Mouse (Mus musculus): ENCODE measurements around the gene Stk32b. TPM values are rescaled to one million over a fixed set of nuclear protein-coding genes. Genes with fewer than 3 reads are reported as not detected.

Gene Stk32b
- polyA plus RNA-seq, 1 experiment from 2014 or later = 0.85 TPM

DNA sequence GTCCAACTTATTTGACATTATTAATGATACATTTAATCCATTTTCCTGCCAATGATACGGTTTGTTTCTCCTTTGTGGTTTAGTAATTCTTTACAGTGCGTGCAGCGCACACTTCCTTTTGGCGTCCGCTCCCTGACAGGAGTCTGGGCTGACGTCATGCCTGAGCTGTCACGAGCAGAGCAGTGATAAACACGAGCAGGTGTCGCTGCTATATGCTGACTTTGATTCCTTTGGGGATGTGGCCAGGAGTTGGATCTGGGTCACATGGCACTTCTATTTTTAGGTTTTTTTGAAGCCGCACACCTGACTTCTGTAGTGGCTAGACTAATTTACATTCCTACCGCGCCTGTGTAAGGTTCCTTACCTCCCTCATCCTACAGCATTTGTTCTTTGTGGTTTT, 17.2 kb downstream of the Stk32b start:
- H3K4me2 ChIP-seq (ENCODE audit: low read depth, severe bottlenecking) = no peak overlapping the region
- no peak overlapping the region for H3K9ac ChIP-seq (ENCODE audit: low read length)
- 89% methylated on average over 12 of the region's 12 CpGs for WGBS

DNA sequence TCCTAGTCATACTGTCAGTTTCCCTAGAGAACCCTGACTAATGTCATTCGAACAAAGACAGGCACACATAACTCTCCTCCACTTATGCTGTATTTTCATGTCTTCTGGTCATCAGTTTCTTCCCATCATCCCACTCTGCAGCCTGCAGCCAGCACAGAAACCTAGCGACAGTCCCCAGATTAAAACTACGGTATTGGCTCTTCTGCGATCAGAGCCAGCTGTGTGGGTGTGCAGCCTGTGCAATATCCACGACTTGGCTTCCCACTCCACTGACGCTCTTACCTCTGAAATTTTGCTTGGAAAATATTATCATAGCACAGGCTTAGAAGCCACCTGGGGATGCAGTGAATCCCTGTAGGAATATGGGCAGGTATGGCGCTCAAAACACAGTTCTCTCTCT, 19.7 kb downstream of the Stk32b start:
- H3K9me3 ChIP-seq (ENCODE audit: control insufficient read depth, low read length) = no peaks in the 10 kb centered on the region
- no peak overlapping the region for H3K4me2 ChIP-seq (ENCODE audit: low read depth, severe bottlenecking)
- H3K4me3 ChIP-seq (ENCODE audit: low read depth, low read length) = no peak overlapping the region
- H3K27me3 ChIP-seq (ENCODE audit: control insufficient read depth, insufficient read depth, low read length) = no peaks in the 10 kb centered on the region
- H3K4me1 ChIP-seq (ENCODE audit: control insufficient read depth, insufficient read depth, low read length) = no peaks in the 10 kb centered on the region
- 87% methylated on average over 7 of the region's 7 CpGs for WGBS
- DNase-seq (ENCODE audit: low spot score) (no peak), ATAC-seq (ENCODE audit: insufficient number of reproducible peaks, low FRiP score, low TSS enrichment, low read depth) (no peak)
- no peaks in the 10 kb centered on the region for H3K36me3 ChIP-seq (ENCODE audit: control insufficient read depth, insufficient read depth, low read length)
- no peak overlapping the region for H3K9ac ChIP-seq (ENCODE audit: low read length)
- no peak overlapping the region for H3K27ac ChIP-seq (replicated peaks; ENCODE audit: low read depth, low read length)

More for the DNA sequence above, 17.2 kb downstream of the Stk32b start:
- Histone ChIP-seq H3K27ac (replicated peaks; ENCODE audit: low read depth, low read length) (no peak overlapping the region), H3K36me3 (ENCODE audit: control insufficient read depth, insufficient read depth, low read length) (no peaks in the 10 kb centered on the region), H3K4me3 (ENCODE audit: low read depth, low read length) (no peak overlapping the region), H3K4me1 (ENCODE audit: control insufficient read depth, insufficient read depth, low read length) (no peaks in the 10 kb centered on the region), H3K9me3 (ENCODE audit: control insufficient read depth, low read length) (no peaks in the 10 kb centered on the region), H3K27me3 (ENCODE audit: control insufficient read depth, insufficient read depth, low read length) (no peaks in the 10 kb centered on the region)
- no peak for DNase-seq (ENCODE audit: low spot score)
- ATAC-seq (ENCODE audit: insufficient number of reproducible peaks, low FRiP score, low TSS enrichment, low read depth) = no peak

DNA sequence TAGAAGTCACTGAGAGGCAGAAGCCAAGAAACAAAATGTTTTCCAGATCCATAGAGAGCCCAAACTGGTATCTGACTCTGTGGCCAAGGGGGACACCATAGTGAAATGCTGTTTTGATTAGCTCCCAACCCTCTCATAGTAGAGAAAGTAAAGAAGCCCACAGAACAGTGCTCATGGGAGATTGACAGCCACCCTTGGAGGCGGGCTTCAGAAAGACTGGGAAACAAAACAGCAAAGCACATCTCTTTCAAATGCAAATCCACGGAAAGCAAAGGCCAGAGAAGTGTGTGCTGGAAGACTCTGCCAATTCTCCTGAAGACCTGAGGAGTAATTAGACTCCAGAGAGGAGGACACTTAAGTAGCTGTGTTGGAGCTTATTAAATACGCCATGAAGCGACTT, 21.2 kb downstream of the Stk32b start:
- no peak overlapping the region for H3K4me3 ChIP-seq (ENCODE audit: low read depth, low read length)
- ATAC-seq (ENCODE audit: insufficient number of reproducible peaks, low FRiP score, low TSS enrichment, low read depth) = no peak
- 56% methylated on average over 4 of the region's 4 CpGs for WGBS

DNA sequence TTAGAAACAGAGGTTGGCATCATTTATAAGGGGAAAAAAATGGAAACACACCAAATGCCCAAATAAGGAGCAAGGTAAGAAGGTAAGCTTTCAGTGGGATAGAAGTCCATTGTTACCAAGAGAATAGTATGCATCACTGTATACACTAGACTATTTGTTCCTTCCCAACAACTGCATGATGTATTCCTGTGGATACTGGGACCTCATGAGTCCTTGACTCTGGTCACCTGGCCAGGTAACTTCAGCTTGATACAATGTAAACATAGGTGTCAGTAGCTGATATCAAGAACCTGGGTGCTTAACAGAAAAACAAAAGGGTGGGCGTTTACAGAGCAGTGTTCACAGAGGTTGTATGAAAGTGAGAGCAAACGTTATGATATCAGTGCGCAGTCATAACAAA, 24.2 kb downstream of the Stk32b start:
- Histone ChIP-seq H3K27me3 (ENCODE audit: control insufficient read depth, insufficient read depth, low read length) (no peaks in the 10 kb centered on the region), H3K4me1 (ENCODE audit: control insufficient read depth, insufficient read depth, low read length) (no peaks in the 10 kb centered on the region), H3K4me3 (ENCODE audit: low read depth, low read length) (no peak overlapping the region), H3K36me3 (ENCODE audit: control insufficient read depth, insufficient read depth, low read length) (no peaks in the 10 kb centered on the region), H3K9ac (ENCODE audit: low read length) (no peak overlapping the region), H3K9me3 (ENCODE audit: control insufficient read depth, low read length) (no peaks in the 10 kb centered on the region), H3K4me2 (ENCODE audit: low read depth, severe bottlenecking) (no peak overlapping the region), H3K27ac (replicated peaks; ENCODE audit: low read depth, low read length) (no peak overlapping the region)
- ATAC-seq (ENCODE audit: insufficient number of reproducible peaks, low FRiP score, low TSS enrichment, low read depth) (no peak), DNase-seq (ENCODE audit: low spot score) (no peak)
- WGBS = 85% methylated on average over 3 of the region's 3 CpGs

More for the DNA sequence above, 21.2 kb downstream of the Stk32b start:
- H3K4me1 ChIP-seq (ENCODE audit: control insufficient read depth, insufficient read depth, low read length) = no peaks in the 10 kb centered on the region
- DNase-seq (ENCODE audit: low spot score) = no peak
- H3K4me2 ChIP-seq (ENCODE audit: low read depth, severe bottlenecking) = no peak overlapping the region
- no peak overlapping the region for H3K27ac ChIP-seq (replicated peaks; ENCODE audit: low read depth, low read length)
- H3K9ac ChIP-seq (ENCODE audit: low read length) = no peak overlapping the region
- no peaks in the 10 kb centered on the region for H3K27me3 ChIP-seq (ENCODE audit: control insufficient read depth, insufficient read depth, low read length)
- no peaks in the 10 kb centered on the region for H3K9me3 ChIP-seq (ENCODE audit: control insufficient read depth, low read length)
- H3K36me3 ChIP-seq (ENCODE audit: control insufficient read depth, insufficient read depth, low read length) = no peaks in the 10 kb centered on the region

DNA sequence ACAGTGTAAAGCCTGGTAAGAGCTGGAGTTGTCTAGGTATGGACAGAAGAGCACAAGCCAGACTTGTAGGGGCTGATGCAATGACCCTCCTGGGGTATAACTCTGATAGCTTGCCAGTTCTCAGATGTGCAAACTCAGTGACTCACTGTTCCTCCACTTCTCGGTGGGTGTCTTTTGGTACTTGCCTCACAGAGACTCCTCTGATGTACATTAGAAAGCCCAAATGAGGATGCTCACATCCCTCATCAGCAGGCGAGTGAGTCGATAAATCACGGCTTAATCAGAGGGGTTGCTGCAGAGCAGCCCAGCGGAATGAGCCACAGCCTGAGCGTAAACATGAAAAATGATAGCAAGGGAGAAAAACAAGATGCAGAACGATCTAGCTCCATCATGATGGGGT, 46.2 kb downstream of the Stk32b start:
- no peak for ATAC-seq (ENCODE audit: insufficient number of reproducible peaks, low FRiP score, low TSS enrichment, low read depth)
- no peak overlapping the region for H3K27ac ChIP-seq (replicated peaks; ENCODE audit: low read depth, low read length)
- H3K9ac ChIP-seq (ENCODE audit: low read length) = no peak overlapping the region
- H3K27me3 ChIP-seq (ENCODE audit: control insufficient read depth, insufficient read depth, low read length) = no peaks in the 10 kb centered on the region
- no peak for DNase-seq (ENCODE audit: low spot score)
- WGBS = 89% methylated on average over 7 of the region's 7 CpGs
- no peak overlapping the region for H3K4me3 ChIP-seq (ENCODE audit: low read depth, low read length)
- H3K36me3 ChIP-seq (ENCODE audit: control insufficient read depth, insufficient read depth, low read length) = no peaks in the 10 kb centered on the region
- no peaks in the 10 kb centered on the region for H3K4me1 ChIP-seq (ENCODE audit: control insufficient read depth, insufficient read depth, low read length)
- H3K9me3 ChIP-seq (ENCODE audit: control insufficient read depth, low read length) = no peaks in the 10 kb centered on the region
- no peak overlapping the region for H3K4me2 ChIP-seq (ENCODE audit: low read depth, severe bottlenecking)

DNA sequence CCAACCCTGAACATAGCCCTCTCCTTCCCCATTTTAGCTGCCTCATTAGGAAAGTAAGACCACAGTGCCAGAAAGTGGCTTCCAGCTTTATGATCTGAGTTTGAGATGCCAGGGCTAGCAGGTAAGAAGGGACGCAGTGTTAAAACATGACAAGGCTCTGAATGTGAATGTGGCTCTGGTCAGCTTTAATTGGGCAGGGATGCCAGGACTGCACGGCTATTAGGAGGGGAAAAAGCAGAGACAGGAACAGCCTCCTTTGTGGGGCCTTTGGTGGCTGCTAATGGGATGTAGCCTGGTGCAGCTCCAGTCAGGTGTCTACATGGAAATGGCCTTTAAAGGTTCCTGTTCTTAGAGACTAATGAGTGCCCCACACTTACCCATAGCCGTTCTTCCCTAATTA, 52.0 kb downstream of the Stk32b start:
- H3K9me3 ChIP-seq (ENCODE audit: control insufficient read depth, low read length) = no peaks in the 10 kb centered on the region
- 47% methylated on average over 3 of the region's 3 CpGs for WGBS
- no peak overlapping the region for H3K4me3 ChIP-seq (ENCODE audit: low read depth, low read length)
- H3K27ac ChIP-seq (replicated peaks; ENCODE audit: low read depth, low read length) = no peak overlapping the region
- no peak overlapping the region for H3K9ac ChIP-seq (ENCODE audit: low read length)
- no peaks in the 10 kb centered on the region for H3K4me1 ChIP-seq (ENCODE audit: control insufficient read depth, insufficient read depth, low read length)
- H3K27me3 ChIP-seq (ENCODE audit: control insufficient read depth, insufficient read depth, low read length) = no peaks in the 10 kb centered on the region
- no peak for ATAC-seq (ENCODE audit: insufficient number of reproducible peaks, low FRiP score, low TSS enrichment, low read depth)
- no peak for DNase-seq (ENCODE audit: low spot score)
- H3K36me3 ChIP-seq (ENCODE audit: control insufficient read depth, insufficient read depth, low read length) = no peaks in the 10 kb centered on the region
- H3K4me2 ChIP-seq (ENCODE audit: low read depth, severe bottlenecking) = no peak overlapping the region

DNA sequence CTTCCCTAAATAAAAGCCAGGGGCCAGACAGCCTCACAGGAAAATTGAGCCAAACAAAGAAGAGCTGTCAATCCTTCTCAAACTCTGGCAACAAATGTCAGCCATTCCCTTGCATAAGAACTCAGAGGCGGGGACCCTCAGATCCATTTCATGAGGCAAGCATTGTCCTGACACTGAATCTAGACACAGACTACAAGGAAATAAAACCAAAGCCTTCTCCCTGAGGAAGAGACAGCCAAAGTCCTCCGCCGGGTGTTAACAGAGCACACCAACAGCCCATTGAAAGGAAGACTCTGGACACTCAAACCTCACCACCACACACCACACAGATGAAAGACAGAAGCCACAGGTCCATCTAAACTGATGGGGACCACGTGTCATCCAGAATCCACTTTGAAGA, 57.8 kb downstream of the Stk32b start:
- no peak overlapping the region for H3K4me3 ChIP-seq (ENCODE audit: low read depth, low read length)
- no peak for DNase-seq (ENCODE audit: low spot score)
- WGBS = 85% methylated on average over 4 of the region's 4 CpGs
- no peak for ATAC-seq (ENCODE audit: insufficient number of reproducible peaks, low FRiP score, low TSS enrichment, low read depth)
- H3K36me3 ChIP-seq (ENCODE audit: control insufficient read depth, insufficient read depth, low read length) = no peaks in the 10 kb centered on the region
- no peaks in the 10 kb centered on the region for H3K4me1 ChIP-seq (ENCODE audit: control insufficient read depth, insufficient read depth, low read length)
- no peaks in the 10 kb centered on the region for H3K27me3 ChIP-seq (ENCODE audit: control insufficient read depth, insufficient read depth, low read length)
- H3K4me2 ChIP-seq (ENCODE audit: low read depth, severe bottlenecking) = no peak overlapping the region
- H3K27ac ChIP-seq (replicated peaks; ENCODE audit: low read depth, low read length) = no peak overlapping the region
- no peak overlapping the region for H3K9ac ChIP-seq (ENCODE audit: low read length)
- no peaks in the 10 kb centered on the region for H3K9me3 ChIP-seq (ENCODE audit: control insufficient read depth, low read length)

DNA sequence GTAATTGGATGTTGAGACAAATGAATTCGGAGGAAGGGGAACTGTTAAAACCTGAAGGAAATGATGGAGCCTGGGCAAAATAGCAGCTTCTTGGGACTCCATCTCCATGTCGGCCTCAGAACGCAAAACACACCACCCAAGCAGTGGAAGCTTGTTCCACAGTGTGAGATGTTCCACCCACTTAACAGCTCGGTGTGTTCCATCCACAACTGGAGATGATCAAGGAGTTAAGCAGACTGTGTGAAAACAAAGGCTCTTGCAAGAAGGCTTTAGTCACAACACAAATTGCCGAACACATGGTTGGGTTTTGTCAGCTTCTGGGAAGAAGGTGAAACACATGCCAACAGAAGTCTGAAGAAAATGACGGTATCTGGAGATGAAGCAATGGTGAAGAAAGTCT, 59.2 kb downstream of the Stk32b start:
- Histone ChIP-seq H3K27ac (replicated peaks; ENCODE audit: low read depth, low read length) (no peak overlapping the region), H3K4me3 (ENCODE audit: low read depth, low read length) (no peak overlapping the region), H3K4me1 (ENCODE audit: control insufficient read depth, insufficient read depth, low read length) (no peaks in the 10 kb centered on the region), H3K9ac (ENCODE audit: low read length) (no peak overlapping the region), H3K9me3 (ENCODE audit: control insufficient read depth, low read length) (no peaks in the 10 kb centered on the region), H3K36me3 (ENCODE audit: control insufficient read depth, insufficient read depth, low read length) (no peaks in the 10 kb centered on the region), H3K27me3 (ENCODE audit: control insufficient read depth, insufficient read depth, low read length) (no peaks in the 10 kb centered on the region), H3K4me2 (ENCODE audit: low read depth, severe bottlenecking) (no peak overlapping the region)
- DNase-seq (ENCODE audit: low spot score) (no peak), ATAC-seq (ENCODE audit: insufficient number of reproducible peaks, low FRiP score, low TSS enrichment, low read depth) (no peak)
- WGBS = 87% methylated on average over 6 of the region's 6 CpGs

DNA sequence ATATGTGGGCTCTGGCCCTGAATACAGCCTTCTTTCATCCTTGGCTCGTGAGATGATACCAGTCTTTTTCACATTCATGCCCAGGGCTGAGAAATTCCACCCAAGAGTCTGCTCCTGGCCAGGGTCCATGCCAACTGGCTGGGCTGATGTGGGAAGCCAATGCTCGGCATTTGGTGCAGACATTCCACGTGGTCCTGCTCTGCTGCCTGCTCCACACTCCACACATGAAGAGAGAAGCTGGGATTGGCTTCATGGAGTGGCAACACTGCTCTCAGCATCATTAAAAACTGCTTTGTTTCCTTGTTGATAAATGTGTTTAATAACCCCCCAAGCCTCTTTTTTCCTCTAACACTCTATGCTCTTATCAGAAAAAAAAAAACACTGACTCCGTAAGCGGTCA, 61.8 kb downstream of the Stk32b start:
- no peak overlapping the region for H3K9ac ChIP-seq (ENCODE audit: low read length)
- no peak overlapping the region for H3K4me2 ChIP-seq (ENCODE audit: low read depth, severe bottlenecking)
- no peak for DNase-seq (ENCODE audit: low spot score)
- 88% methylated on average over 5 of the region's 5 CpGs for WGBS
- no peaks in the 10 kb centered on the region for H3K27me3 ChIP-seq (ENCODE audit: control insufficient read depth, insufficient read depth, low read length)
- H3K36me3 ChIP-seq (ENCODE audit: control insufficient read depth, insufficient read depth, low read length) = no peaks in the 10 kb centered on the region
- H3K4me3 ChIP-seq (ENCODE audit: low read depth, low read length) = no peak overlapping the region
- H3K27ac ChIP-seq (replicated peaks; ENCODE audit: low read depth, low read length) = no peak overlapping the region
- no peaks in the 10 kb centered on the region for H3K9me3 ChIP-seq (ENCODE audit: control insufficient read depth, low read length)
- no peak for ATAC-seq (ENCODE audit: insufficient number of reproducible peaks, low FRiP score, low TSS enrichment, low read depth)
- no peaks in the 10 kb centered on the region for H3K4me1 ChIP-seq (ENCODE audit: control insufficient read depth, insufficient read depth, low read length)

All from limb, embryonic 11.5 days (tissue).